Comparison of ENCODE assay signal across 25 mouse cellular contexts in the genomic region with DNA sequence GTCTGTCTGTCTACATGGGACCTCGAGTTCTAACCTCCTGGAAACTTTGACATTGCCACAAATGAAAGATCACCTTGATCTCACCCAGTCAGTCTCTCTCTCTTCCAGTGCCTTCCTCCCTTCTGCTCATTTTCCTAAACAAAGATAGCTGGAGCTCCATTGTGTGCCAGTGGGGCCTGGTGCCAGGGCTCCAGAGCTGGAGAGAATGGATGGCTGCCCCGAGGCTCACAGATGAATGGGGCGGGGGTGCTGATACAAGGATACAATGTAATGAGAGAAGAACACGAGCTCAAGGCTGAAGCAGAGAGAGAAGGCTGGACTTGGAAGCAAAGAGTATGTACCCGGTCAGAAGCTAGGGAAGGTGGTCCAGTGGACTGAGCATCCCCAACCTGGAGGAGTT.
DNase-seq lines count a peak whose midpoint lies in the region; ATAC-seq and TF ChIP-seq lines count a peak whose summit lies in the region.
"Had no signal": no experiment of that assay in that cellular context is flagged by ENCODE, and none has a peak within 500 bp of the region (broad histone marks: within the 10 kb centered on the region; RNA-seq: fewer than 3 reads in every experiment).

No protein-coding gene starts in this region.

- no peak for TF ChIP-seq CTCF in lung, postnatal 0 days (IDR thresholded peaks at IDR 0.05)

- WGBS in forebrain, embryonic 14.5 days = 27% methylated on average over 5 of the region's 5 CpGs
- 43% methylated on average over 5 of the region's 5 CpGs for WGBS in forebrain, embryonic 15.5 days
- WGBS in lung, postnatal 0 days = 58% methylated on average over 5 of the region's 5 CpGs

- ATAC-seq in forebrain, embryonic 14.5 days = no peak
- ATAC-seq in forebrain, embryonic 15.5 days (replicated peaks) = no peak
- no peak for ATAC-seq in lung, postnatal 0 days
- no peak for ATAC-seq in inflammation-experienced regulatory T-cells, adult 6 months
- ATAC-seq: forebrain, postnatal 0 days had no signal

- H3K4me1 ChIP-seq in forebrain, embryonic 14.5 days (ENCODE audit: control insufficient read depth, insufficient read depth, low read length) = peaks cover 5% of the 10 kb centered on the region; the same call in 1 of the 2 replicates
- peaks cover 38% of the 10 kb centered on the region for H3K4me1 ChIP-seq in forebrain, embryonic 15.5 days
- H3K4me1 ChIP-seq in lung, postnatal 0 days (ENCODE audit: insufficient read depth, low read depth, low read length) = no peaks in the 10 kb centered on the region

- H3K9me3 ChIP-seq in forebrain, embryonic 14.5 days (replicated peaks; ENCODE audit: control insufficient read depth, low read length) = no peaks in the 10 kb centered on the region
- no peaks in the 10 kb centered on the region for H3K9me3 ChIP-seq in forebrain, embryonic 15.5 days
- no peaks in the 10 kb centered on the region for H3K9me3 ChIP-seq in lung, postnatal 0 days (ENCODE audit: low read length)
- H3K9me3 ChIP-seq: embryonic facial prominence, embryonic 13.5 days; forebrain, embryonic 12.5 days; G1E; hindbrain, embryonic 10.5 days; hindbrain, embryonic 13.5 days had no signal

- no peak overlapping the region for H3K9ac ChIP-seq in forebrain, embryonic 14.5 days (ENCODE audit: low read length)
- H3K9ac ChIP-seq in forebrain, embryonic 15.5 days (replicated peaks) = no peak overlapping the region
- no peak overlapping the region for H3K9ac ChIP-seq in lung, postnatal 0 days (replicated peaks; ENCODE audit: low read depth)
- H3K9ac ChIP-seq: embryonic facial prominence, embryonic 13.5 days; forebrain, embryonic 12.5 days; forebrain, postnatal 0 days; hindbrain, embryonic 13.5 days had no signal

- no peaks in the 10 kb centered on the region for H3K36me3 ChIP-seq in forebrain, embryonic 14.5 days (ENCODE audit: control insufficient read depth, insufficient read depth, low read length)
- no peaks in the 10 kb centered on the region for H3K36me3 ChIP-seq in forebrain, embryonic 15.5 days
- no peaks in the 10 kb centered on the region for H3K36me3 ChIP-seq in lung, postnatal 0 days (ENCODE audit: insufficient read depth, low read length)
- H3K36me3 ChIP-seq: embryonic facial prominence, embryonic 13.5 days; forebrain, embryonic 12.5 days; G1E; hindbrain, embryonic 10.5 days; hindbrain, embryonic 13.5 days had no signal

- no peak for TF ChIP-seq EP300 in lung, postnatal 0 days (IDR thresholded peaks at IDR 0.05)

- H3K27me3 ChIP-seq in forebrain, embryonic 14.5 days (replicated peaks; ENCODE audit: control insufficient read depth, insufficient read depth, low read length) = peaks cover 21% of the 10 kb centered on the region
- H3K27me3 ChIP-seq in forebrain, embryonic 15.5 days = peaks cover 31% of the 10 kb centered on the region
- no peaks in the 10 kb centered on the region for H3K27me3 ChIP-seq in lung, postnatal 0 days (replicated peaks; ENCODE audit: insufficient read depth, low read length)

- peak; percentile 48 for DNase-seq in forebrain, embryonic 14.5 days (ENCODE audit: low spot score)
- peak; percentile 32 for DNase-seq in lung, postnatal 10 days
- no peak for DNase-seq in lung, postnatal 0 days (ENCODE audit: low spot score)
- DNase-seq in ovary, postnatal 36 days (ENCODE audit: low spot score) = peak; percentile 39
- no peak for DNase-seq in ovary, postnatal 10 days (ENCODE audit: low spot score)
- DNase-seq in testis, postnatal 14 days (ENCODE audit: low spot score) = peak; percentile 87
- DNase-seq: adrenal gland, adult 2 months; adrenal gland, postnatal 14 days; B cell, adult 2 months; cerebellum, adult 18-20 months; cerebellum, adult 9-10 months; forebrain, postnatal 0 days; gastrocnemius, adult 2 months; gastrocnemius, postnatal 14 days; heart, adult 11 months; heart, postnatal 36 days had no signal

- no peak overlapping the region for H3K4me3 ChIP-seq in forebrain, embryonic 14.5 days (ENCODE audit: low read depth, low read length)
- H3K4me3 ChIP-seq in forebrain, embryonic 15.5 days = no peak overlapping the region
- H3K4me3 ChIP-seq in lung, postnatal 0 days (ENCODE audit: low read depth, low read length) = no peak overlapping the region
- H3K4me3 ChIP-seq: embryonic facial prominence, embryonic 13.5 days; erythroblast, embryonic 14.5 days; forebrain, embryonic 12.5 days; gastrocnemius, adult 2 months; hindbrain, embryonic 10.5 days; hindbrain, embryonic 13.5 days had no signal

- no peak overlapping the region for H3K27ac ChIP-seq in forebrain, embryonic 14.5 days (ENCODE audit: low read depth, low read length)
- H3K27ac ChIP-seq in forebrain, embryonic 15.5 days (replicated peaks) = no peak overlapping the region
- no peak overlapping the region for H3K27ac ChIP-seq in lung, postnatal 0 days (ENCODE audit: low read length)
- H3K27ac ChIP-seq: embryonic facial prominence, embryonic 13.5 days; forebrain, embryonic 12.5 days; gastrocnemius, adult 2 months; hindbrain, embryonic 10.5 days; hindbrain, embryonic 13.5 days had no signal

- no peak overlapping the region for H3K4me2 ChIP-seq in forebrain, embryonic 14.5 days (ENCODE audit: low read length)
- H3K4me2 ChIP-seq in forebrain, embryonic 15.5 days (replicated peaks) = no peak overlapping the region
- H3K4me2 ChIP-seq in lung, postnatal 0 days (replicated peaks; ENCODE audit: low read depth, low read length) = no peak overlapping the region
- H3K4me2 ChIP-seq: forebrain, embryonic 12.5 days; heart, embryonic 11.5 days; hindbrain, embryonic 13.5 days had no signal

Comparison
In these comparisons a context has a peak if more than half of its experiments do, and no peak if none do; other contexts are left out.
1. DNase-seq: peak in forebrain, embryonic 14.5 days (single experiment), lung, postnatal 10 days (single experiment), ovary, postnatal 36 days (single experiment) and testis, postnatal 14 days (single experiment); none in lung, postnatal 0 days (single experiment) and ovary, postnatal 10 days (single experiment).